Mouse (Mus musculus): ENCODE measurements at regions not wholly inside any gene's neighbourhood (a gene's known extent, or its start where the extent isn't known, plus 50 kb on each side); places are given as distances from the start of the nearest gene placed in this dataset.

DNA sequence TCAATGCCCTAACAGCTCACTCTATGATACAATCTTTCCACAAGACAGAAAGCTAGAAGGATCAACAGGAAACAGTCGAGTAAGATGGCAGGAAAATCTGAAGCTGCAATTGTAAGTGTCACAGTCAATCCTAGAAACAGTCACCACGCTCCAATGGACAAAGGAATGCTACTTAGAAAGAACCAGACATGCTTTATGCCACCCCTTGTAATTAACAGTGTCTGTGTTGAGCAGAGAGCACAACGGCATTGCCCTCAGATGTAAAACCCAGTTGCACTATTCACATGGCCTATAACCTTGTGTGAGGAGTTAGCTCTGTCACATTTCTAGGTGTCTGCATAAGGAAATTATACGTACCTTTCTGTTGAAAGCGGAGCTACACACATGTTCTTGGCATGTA is 864.8 kb downstream of the Defb40 start:
- TF ChIP-seq CTCF (IDR thresholded peaks at IDR 0.05; ENCODE audit: low read depth), result no peak
- no peak for TF ChIP-seq EP300 (optimal IDR thresholded peaks at IDR 0.05)

All from stomach, postnatal 0 days (tissue).